Mouse (Mus musculus) embryonic facial prominence, embryonic 12.5 days (tissue): ENCODE data around the gene Lmbrd1. TPM values are rescaled to one million over a fixed set of nuclear protein-coding genes. Genes with fewer than 3 reads are reported as not detected.
"Not testable (repeated sequence)": the region's sequence is repeated elsewhere in the genome, so short reads cannot be mapped to it uniquely, and the experiment has no call there.

Source experiments
- ATAC-seq: fragments of 200-750 bp; cut with Nextera tagmentation; 2 replicates; pipeline ENCODE4 v1.8.0; 2017; ENCODE audit not compliant: insufficient number of reproducible peaks, insufficient read depth, low FRiP score, low TSS enrichment
- H3K27ac ChIP-seq: fragments of 300-500 bp; sonication (generic); 2 replicates; pipeline ENCODE4 v1.5.1; 2016; ENCODE audit warnings: mild to moderate bottlenecking
- H3K27me3 ChIP-seq: fragments of 300-500 bp; sonication (generic); 2 replicates; pipeline ENCODE4 v1.6.1; 2016; ENCODE audit warnings: mild to moderate bottlenecking, moderate library complexity
- H3K36me3 ChIP-seq: fragments of 300-500 bp; sonication (generic); 2 replicates; pipeline ENCODE4 v1.6.1; 2016; ENCODE audit warnings: mild to moderate bottlenecking
- H3K4me1 ChIP-seq: fragments of 300-500 bp; sonication (generic); 2 replicates; pipeline ENCODE4 v1.6.1; 2016
- H3K4me2 ChIP-seq: fragments of 300-500 bp; sonication (generic); replicated peaks from 2 replicates; pipeline ENCODE4 v1.6.1; 2016; ENCODE audit warnings: mild to moderate bottlenecking, moderate library complexity
- H3K4me3 ChIP-seq: fragments of 300-500 bp; sonication (generic); 2 replicates; pipeline ENCODE4 v1.5.1; 2016; ENCODE audit warnings: mild to moderate bottlenecking
- H3K9ac ChIP-seq: fragments of 300-500 bp; sonication (generic); 2 replicates; pipeline ENCODE4 v1.6.1; 2016; ENCODE audit warnings: mild to moderate bottlenecking, moderate library complexity
- H3K9me3 ChIP-seq: fragments of 300-500 bp; sonication (generic); 2 replicates; pipeline ENCODE4 v1.6.1; 2016; ENCODE audit warnings: mild to moderate bottlenecking, moderate library complexity
- WGBS: fragments of 180-500 bp; shearing (Covaris S2); methylation state at CpG from one replicate; pipeline ENCODE4 v1.1.7; 2016; 5-methylcytosine and 5-hydroxymethylcytosine counted together
- polyA plus RNA-seq: library from polyadenylated mRNA; unstranded; fragments of >200 nt; fragmentation: Nextera tagmentation; extraction: Ambion mirVana; gene quantifications from 2 replicates; pipeline ENCODE4 v1.2.1, GENCODE M21; 2016

Lmbrd1 gene
- polyA plus RNA-seq, 1 experiment from 2014 or later = 32.3 TPM

DNA sequence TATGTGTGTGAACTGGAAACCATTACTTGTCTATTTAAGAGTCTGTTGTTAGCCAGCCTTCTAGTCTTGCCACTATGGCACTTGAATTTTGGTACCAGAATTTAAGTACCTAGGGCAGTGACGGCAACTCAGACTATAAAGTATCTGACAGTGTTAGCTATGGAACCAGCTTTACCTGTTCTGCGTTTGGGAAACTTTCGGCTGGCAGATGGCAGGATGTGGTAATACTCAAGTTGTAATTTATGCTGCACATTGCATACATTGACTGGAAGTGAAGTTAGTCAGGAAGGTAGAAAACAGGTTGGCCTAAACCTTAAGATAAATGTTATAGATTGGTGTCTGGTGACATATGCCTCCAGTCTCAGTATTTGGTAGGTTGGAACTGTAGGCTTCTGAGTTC, 53.9 kb downstream of the Lmbrd1 start:
- H3K4me1 ChIP-seq = no peaks in the 10 kb centered on the region
- no peak for ATAC-seq
- 88% methylated on average over 3 of the region's 3 CpGs for WGBS
- no peak overlapping the region for H3K4me3 ChIP-seq
- no peaks in the 10 kb centered on the region for H3K9me3 ChIP-seq
- H3K9ac ChIP-seq = no peak overlapping the region
- H3K4me2 ChIP-seq = no peak overlapping the region
- H3K36me3 ChIP-seq = peaks cover 40% of the 10 kb centered on the region
- no peaks in the 10 kb centered on the region for H3K27me3 ChIP-seq
- no peak overlapping the region for H3K27ac ChIP-seq

DNA sequence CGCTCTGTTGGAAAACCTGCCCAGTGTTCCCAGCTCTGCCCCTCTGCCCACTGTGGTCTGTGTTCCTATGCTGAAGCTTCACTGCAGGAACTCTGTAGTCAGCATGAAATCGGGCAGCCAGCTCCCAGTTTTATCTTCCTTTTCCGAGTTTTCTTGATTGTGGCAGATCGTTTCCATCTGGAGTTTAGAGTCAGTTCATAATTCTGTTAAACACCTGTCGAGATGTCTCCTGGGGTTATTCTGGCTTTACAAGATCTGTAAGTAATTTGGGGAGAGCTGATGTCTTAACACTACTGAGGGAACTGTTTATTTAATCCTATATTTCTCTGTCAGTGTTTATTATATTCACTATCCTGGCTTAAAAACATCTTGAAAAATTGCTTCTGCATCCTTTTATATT, 56.4 kb downstream of the Lmbrd1 start:
- Histone ChIP-seq H3K27me3 (no peaks in the 10 kb centered on the region), H3K4me2 (no peak overlapping the region), H3K9me3 (no peaks in the 10 kb centered on the region), H3K9ac (no peak overlapping the region), H3K27ac (no peak overlapping the region), H3K4me3 (no peak overlapping the region), H3K36me3 (peaks cover 22% of the 10 kb centered on the region), H3K4me1 (no peaks in the 10 kb centered on the region)
- ATAC-seq = no peak
- 29% methylated on average over 5 of the region's 5 CpGs for WGBS

DNA sequence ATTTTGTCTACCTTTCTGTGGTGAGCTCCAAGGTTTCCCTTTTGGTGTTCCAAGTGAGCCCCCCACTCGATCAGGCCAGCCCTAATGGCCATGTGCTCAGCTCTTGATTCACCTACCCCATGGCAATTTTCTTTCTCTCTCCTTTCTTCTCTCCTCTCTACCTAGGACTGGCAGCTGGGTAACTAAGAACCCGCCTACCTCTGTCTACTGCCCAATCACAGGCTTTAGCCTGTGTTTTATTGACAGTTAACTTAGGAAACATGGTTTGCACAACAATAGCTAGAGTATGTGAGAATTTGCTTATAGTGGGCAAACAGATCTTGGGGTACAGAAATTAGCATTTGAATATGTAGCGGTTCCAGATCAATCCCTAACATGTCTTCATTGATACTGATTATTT, 62.5 kb downstream of the Lmbrd1 start:
- Histone ChIP-seq H3K27ac (no peak overlapping the region), H3K36me3 (no peaks in the 10 kb centered on the region), H3K9ac (no peak overlapping the region), H3K9me3 (no peaks in the 10 kb centered on the region), H3K4me3 (no peak overlapping the region), H3K27me3 (no peaks in the 10 kb centered on the region), H3K4me1 (no peaks in the 10 kb centered on the region), H3K4me2 (no peak overlapping the region)
- 82% methylated on average over 3 of the region's 3 CpGs for WGBS
- ATAC-seq = no peak

DNA sequence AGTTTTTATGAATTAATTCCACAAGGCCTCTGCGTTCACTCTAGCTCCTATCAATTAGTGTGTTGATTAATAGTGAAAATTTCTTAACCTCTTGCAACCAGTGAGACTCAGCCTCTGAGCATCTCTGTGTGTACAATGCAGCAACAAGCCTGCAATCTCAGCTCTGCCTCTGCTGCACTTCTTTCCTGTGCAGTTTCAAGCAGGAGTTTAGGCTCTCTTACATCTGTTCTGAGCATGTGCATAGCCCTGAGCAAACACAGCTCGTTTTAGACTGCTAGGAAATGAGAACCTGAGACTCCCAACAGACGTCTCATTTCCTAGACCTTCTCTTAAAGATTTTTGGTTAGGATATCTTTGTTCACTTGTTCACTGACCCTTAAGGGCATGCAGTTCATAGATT, 63.1 kb downstream of the Lmbrd1 start:
- Histone ChIP-seq H3K9ac (no peak overlapping the region), H3K36me3 (no peaks in the 10 kb centered on the region), H3K9me3 (no peaks in the 10 kb centered on the region), H3K27me3 (no peaks in the 10 kb centered on the region), H3K4me1 (no peaks in the 10 kb centered on the region), H3K27ac (no peak overlapping the region), H3K4me3 (no peak overlapping the region), H3K4me2 (no peak overlapping the region)
- no peak for ATAC-seq
- 21% methylated on average over 3 of the region's 3 CpGs for WGBS

DNA sequence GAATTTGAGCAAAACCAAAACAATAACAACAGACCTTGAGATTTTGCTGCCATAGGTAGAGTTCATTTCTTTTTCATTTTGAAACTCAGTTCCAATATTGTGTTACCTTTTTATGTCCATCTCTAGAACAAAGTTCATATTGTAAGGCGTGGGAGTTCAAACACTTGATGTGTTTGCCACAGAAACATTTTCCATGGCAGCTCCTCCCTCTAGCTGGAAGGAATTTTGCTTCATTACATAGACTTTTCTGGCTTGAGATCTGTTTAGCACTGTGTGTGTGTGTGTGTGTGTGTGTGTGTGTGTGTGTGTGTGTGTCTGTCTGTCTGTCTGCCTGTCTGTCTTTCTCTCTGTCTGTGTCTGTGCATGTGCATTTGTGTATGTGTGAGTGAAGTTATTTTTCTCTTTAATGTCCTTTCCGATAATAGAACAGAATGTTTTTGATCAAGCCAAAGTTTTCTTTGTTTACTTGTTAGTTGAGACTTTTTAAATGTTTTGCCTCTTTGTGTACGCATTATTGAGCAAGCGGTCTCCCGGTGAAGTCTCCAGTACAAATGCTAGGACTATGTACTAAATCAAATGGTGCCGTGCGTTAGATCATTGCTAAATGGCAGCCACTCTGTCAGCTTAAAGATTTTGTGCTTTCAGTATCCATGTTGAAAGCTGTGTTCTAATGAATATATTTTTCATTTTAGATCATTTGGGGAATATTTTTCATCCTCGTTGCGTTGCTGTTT, 64.9 kb downstream of the Lmbrd1 start:
- no peak overlapping the region for H3K27ac ChIP-seq
- no peaks in the 10 kb centered on the region for H3K4me1 ChIP-seq
- H3K4me2 ChIP-seq = no peak overlapping the region
- H3K4me3 ChIP-seq = no peak overlapping the region
- H3K9me3 ChIP-seq = no peaks in the 10 kb centered on the region
- H3K9ac ChIP-seq = no peak overlapping the region
- no peaks in the 10 kb centered on the region for H3K36me3 ChIP-seq
- ATAC-seq = no peak
- no peaks in the 10 kb centered on the region for H3K27me3 ChIP-seq
- 94% methylated on average over 9 of the region's 9 CpGs for WGBS

DNA sequence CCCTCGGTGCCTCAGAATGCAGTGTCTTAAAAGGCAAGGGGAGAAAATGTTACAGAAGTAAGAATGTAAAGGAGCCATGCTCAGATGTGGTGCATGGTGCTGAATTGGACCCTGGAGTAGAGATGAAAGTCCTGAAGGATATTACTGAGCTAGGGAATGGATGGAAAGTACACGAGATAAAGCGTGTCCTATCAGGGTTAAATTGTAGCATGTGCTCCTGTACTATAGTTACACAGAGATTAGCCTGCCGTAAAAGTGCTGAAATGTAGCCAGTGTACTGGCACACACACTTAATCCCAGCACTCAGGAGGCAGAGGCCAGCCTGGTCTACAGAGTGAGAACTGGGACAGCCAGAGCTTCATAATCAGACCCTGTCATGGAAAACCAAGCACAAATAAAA, 74.3 kb downstream of the Lmbrd1 start:
- Histone ChIP-seq H3K4me3 (no peak overlapping the region), H3K4me1 (no peaks in the 10 kb centered on the region), H3K27me3 (no peaks in the 10 kb centered on the region), H3K36me3 (peaks cover 8% of the 10 kb centered on the region; the same call in 1 of the 2 replicates), H3K9ac (no peak overlapping the region), H3K4me2 (no peak overlapping the region), H3K27ac (no peak overlapping the region), H3K9me3 (no peaks in the 10 kb centered on the region)
- 93% methylated on average over 4 of the region's 4 CpGs for WGBS
- no peak for ATAC-seq

DNA sequence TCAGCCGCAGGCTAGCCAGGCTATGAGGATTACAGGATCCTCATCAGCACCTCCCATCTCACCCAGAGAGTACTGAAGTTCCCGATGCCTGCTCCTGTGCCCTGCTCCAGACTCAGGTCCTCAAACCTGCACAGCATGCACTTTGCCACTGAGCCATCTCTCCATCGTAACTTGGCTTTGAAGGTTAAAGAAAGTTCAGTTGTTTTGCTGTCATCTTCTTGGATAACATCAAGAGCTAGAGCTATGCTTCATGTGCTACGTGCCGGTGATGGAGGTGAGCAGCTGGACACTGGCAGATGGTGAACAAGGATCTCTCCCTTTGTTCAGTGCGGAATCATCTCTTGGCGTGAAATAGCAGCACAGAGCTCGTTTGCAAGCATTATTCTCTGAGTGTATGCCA, 80.1 kb downstream of the Lmbrd1 start:
- Histone ChIP-seq H3K9ac (no peak overlapping the region), H3K4me2 (no peak overlapping the region), H3K9me3 (no peaks in the 10 kb centered on the region), H3K4me3 (no peak overlapping the region), H3K4me1 (no peaks in the 10 kb centered on the region), H3K36me3 (peaks cover 9% of the 10 kb centered on the region; the same call in 1 of the 2 replicates), H3K27ac (no peak overlapping the region), H3K27me3 (no peaks in the 10 kb centered on the region)
- ATAC-seq = no peak
- WGBS = 81% methylated on average over 8 of the region's 8 CpGs

DNA sequence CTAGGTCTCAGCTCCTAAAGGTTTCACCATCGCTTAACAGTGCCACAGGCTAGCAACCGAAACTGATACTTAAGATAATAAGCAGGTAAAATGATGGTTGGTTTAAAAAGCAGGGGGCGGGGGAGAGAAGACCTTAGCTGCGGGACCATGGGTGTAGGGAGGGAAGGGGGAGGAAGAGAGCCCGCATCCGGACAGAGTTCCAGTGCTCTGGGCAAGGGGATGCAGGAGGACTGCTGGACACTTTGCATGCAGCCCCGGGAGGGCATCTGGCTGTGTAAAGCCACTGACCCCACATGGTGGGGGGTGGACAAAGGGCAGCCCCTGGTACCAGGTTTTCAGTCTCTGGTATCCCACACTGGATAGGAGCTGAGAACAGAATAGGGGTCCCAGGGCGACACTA, 88.0 kb downstream of the Lmbrd1 start:
- no peaks in the 10 kb centered on the region for H3K4me1 ChIP-seq
- WGBS = 75% methylated on average over 8 of the region's 8 CpGs
- H3K4me3 ChIP-seq = no peak overlapping the region
- no peaks in the 10 kb centered on the region for H3K9me3 ChIP-seq
- H3K27ac ChIP-seq = no peak overlapping the region
- H3K27me3 ChIP-seq = no peaks in the 10 kb centered on the region
- ATAC-seq = no peak
- peaks cover 10% of the 10 kb centered on the region; the same call in 1 of the 2 replicates for H3K36me3 ChIP-seq
- H3K4me2 ChIP-seq = no peak overlapping the region
- no peak overlapping the region for H3K9ac ChIP-seq

DNA sequence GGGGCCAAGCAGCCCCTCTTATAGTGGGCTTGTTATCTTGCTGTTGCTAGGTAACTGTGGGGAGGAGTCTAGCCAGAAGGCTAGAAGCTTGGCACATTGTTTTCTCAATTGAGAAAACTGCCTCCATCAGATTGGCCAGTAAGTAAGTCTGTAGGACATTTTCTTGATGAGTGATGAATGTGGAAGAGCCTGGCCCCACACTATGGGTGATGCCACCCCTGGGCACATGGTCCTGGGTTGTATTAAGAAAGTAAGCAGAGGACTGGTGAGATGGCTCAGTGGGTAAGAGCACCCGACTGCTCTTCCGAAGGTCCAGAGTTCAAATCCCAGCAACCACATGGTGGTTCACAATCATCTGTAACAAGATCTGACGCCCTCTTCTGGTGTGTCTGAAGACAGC, 88.8 kb downstream of the Lmbrd1 start:
- not testable (repeated sequence) for H3K9me3 ChIP-seq, H3K9ac ChIP-seq, H3K27ac ChIP-seq, H3K4me2 ChIP-seq, ATAC-seq, H3K4me3 ChIP-seq, H3K36me3 ChIP-seq, H3K27me3 ChIP-seq, H3K4me1 ChIP-seq
- 70% methylated on average over 3 of the region's 3 CpGs for WGBS

DNA sequence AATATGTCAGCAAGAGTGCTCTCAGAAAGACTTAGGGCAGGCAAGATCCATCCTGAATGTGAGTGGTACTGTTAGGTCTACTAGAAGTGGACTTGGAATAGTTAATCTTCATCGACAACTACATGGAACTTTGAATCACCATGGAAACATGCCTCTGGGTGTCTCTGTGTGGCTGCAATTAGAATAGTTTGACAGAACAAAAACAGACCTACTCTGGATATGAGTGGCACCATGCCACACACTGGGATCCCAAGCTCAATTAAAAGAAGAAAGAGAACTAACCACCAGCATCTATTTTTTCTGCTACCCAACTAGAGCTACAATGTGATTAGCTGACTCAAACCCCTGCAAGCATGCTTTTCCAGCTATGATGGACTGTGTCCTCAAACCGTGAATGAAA, 95.2 kb downstream of the Lmbrd1 start:
- Histone ChIP-seq H3K4me1 (no peaks in the 10 kb centered on the region), H3K4me3 (no peak overlapping the region), H3K36me3 (no peaks in the 10 kb centered on the region), H3K9me3 (no peaks in the 10 kb centered on the region), H3K9ac (no peak overlapping the region), H3K4me2 (no peak overlapping the region), H3K27ac (no peak overlapping the region), H3K27me3 (no peaks in the 10 kb centered on the region)
- ATAC-seq = no peak
- WGBS = 65% methylated on average over 2 of the region's 2 CpGs

DNA sequence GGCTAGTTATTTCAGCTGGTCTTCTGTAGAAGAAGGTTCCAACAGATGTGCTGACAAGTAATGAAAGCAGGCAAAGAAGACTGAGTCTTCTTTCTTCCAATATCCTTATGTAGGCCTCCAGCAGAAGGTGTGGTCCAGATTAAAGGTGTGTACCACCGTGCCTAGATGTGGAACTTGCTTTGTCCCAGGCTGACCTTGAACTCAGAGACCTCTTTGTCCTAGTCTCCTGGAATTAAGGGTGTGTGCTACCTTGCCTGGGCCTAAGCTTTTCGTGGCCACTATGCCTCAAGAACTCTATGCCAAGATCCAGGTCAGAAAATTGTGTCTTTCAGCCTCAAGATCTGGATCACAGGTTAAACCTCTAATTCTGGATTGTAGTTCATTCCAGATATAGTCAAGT, 98.1 kb downstream of the Lmbrd1 start:
- Histone ChIP-seq H3K4me1 (no peaks in the 10 kb centered on the region), H3K4me2 (no peak overlapping the region), H3K9ac (no peak overlapping the region), H3K4me3 (no peak overlapping the region), H3K9me3 (no peaks in the 10 kb centered on the region), H3K27ac (no peak overlapping the region), H3K36me3 (no peaks in the 10 kb centered on the region), H3K27me3 (no peaks in the 10 kb centered on the region)
- no peak for ATAC-seq
- WGBS = 87% methylated on average over 2 of the region's 2 CpGs

DNA sequence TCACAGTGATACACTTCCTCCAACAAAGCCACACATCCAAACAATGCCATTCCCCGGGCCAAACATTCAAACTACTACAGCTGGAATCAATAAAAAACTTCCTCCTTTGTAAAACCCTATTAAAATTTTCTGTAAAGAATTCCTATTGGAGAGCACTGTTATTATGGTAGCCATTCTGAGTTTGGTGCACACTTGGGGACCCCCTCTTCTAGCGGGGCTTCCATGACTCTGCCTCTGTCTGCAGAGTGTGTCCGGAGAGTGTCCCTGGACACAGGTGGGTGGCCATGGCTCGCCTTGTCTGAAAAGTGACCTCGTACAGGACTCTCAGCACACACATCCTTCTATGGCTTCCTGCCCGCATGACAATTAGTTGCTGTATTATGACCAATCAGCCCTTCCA, 114.7 kb downstream of the Lmbrd1 start:
- Histone ChIP-seq H3K4me1 (no peaks in the 10 kb centered on the region), H3K4me3 (no peak overlapping the region), H3K27ac (no peak overlapping the region), H3K27me3 (no peaks in the 10 kb centered on the region), H3K36me3 (no peaks in the 10 kb centered on the region), H3K4me2 (no peak overlapping the region), H3K9me3 (no peaks in the 10 kb centered on the region), H3K9ac (no peak overlapping the region)
- WGBS = 86% methylated on average over 6 of the region's 6 CpGs
- no peak for ATAC-seq

DNA sequence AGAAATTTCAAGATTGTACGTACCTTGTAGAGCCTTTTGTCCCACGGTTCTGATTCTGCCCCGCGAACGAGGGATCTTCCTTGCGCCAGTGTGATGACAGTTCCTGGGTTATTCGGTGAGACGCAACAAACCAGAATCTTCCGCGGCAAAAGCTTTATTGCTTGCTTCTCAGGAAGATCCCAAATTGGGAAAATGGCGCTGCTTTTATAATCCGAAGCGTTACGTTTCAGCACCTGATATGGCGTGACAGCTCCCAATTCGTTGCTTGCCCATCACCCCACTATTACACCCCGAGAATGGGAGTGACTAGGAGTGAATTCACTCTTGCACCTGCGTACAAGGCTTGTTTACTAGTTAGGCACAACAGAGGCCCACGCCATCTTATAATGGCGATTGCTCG, 129.5 kb downstream of the Lmbrd1 start:
- not testable (repeated sequence) for ATAC-seq, H3K9me3 ChIP-seq, H3K4me1 ChIP-seq, H3K36me3 ChIP-seq, H3K27me3 ChIP-seq, H3K4me2 ChIP-seq, H3K4me3 ChIP-seq, H3K9ac ChIP-seq, H3K27ac ChIP-seq
- 96% methylated on average over 21 of the region's 21 CpGs for WGBS
